ENCODE assay signal across 1 mouse cellular context in the genomic region with DNA sequence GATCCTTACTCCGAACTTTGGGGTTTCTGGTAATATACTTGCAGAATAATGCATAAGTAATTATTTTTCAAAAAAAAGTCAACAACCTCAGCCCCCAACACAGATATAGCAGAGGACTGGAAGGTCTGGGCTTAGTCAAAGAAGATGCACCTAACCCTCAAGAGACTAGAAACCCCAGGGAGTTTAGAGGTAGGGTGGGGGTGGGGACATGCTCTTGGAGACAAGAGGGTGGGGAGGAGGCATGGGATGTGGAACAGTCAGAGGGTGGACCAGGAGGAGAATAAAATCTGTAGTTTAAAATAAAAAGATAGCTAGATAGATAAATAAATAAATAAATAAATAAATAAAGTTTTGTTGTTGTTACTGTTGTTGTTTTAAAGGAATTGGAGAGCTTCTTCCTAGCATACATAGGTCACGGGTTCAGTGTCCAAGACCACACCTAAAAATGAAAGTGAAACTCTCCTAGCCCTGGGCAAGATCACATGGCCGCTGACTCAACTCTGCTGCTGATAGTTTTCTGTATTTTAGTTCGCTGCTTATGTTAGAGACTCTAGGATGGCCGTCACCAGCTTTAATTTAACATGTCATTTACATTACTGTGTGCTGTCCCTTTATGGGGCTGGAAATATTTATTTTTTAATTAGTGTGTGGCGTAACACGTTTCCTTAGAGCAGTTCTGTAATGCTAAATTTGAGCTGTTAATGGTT.
A peak's percentile ranks its signal among the peaks of the same experiment; 100 is the strongest.
TF ChIP-seq lines count a peak whose summit lies in the region.

No protein-coding gene starts in this region.

TF ChIP-seq in CH12.LX, 34 proteins besides CTCF, POLR2A, EP300 and RAD21 (continued from another document):
- no peak for TF ChIP-seq KAT2A (IDR thresholded peaks at IDR 0.05; ENCODE audit: insufficient replicate concordance, low read length)
- TF ChIP-seq ZNF384 (IDR thresholded peaks at IDR 0.05; ENCODE audit: low read depth, low read length), result peak; percentile 67; the same call in 1 of the 2 replicates
- TF ChIP-seq MAFK (IDR thresholded peaks at IDR 0.05; ENCODE audit: insufficient replicate concordance, low read length), result 0 out of 2 replicates have a peak, but pooled peaks have one; percentile 35
- TF ChIP-seq PAX5 (IDR thresholded peaks at IDR 0.05; ENCODE audit: low read length), result no peak
- TF ChIP-seq POLR2AphosphoS2 (IDR thresholded peaks at IDR 0.05; ENCODE audit: low read depth, low read length), result no peak
- TF ChIP-seq TCF12 (IDR thresholded peaks at IDR 0.05; ENCODE audit: low read depth, low read length), result peak; percentile 60; the same call in 1 of the 2 replicates
- peak; percentile 94 for TF ChIP-seq ETS1 (conservative IDR thresholded peaks at IDR 0.05; ENCODE audit: low read depth, low read length)
- peak; percentile 91 for TF ChIP-seq MAX (IDR thresholded peaks at IDR 0.05; ENCODE audit: low read length)
- no peak for TF ChIP-seq ZKSCAN1 (IDR thresholded peaks at IDR 0.05; ENCODE audit: borderline replicate concordance, low read depth, low read length)
- no peak for TF ChIP-seq GABPA (IDR thresholded peaks at IDR 0.05; ENCODE audit: insufficient replicate concordance, low read depth, low read length)
- peak; percentile 76 for TF ChIP-seq MAZ (IDR thresholded peaks at IDR 0.05; ENCODE audit: low read depth, low read length)
- TF ChIP-seq CHD2 (IDR thresholded peaks at IDR 0.05; ENCODE audit: low read length), result peak; percentile 73
- TF ChIP-seq HCFC1 (IDR thresholded peaks at IDR 0.05; ENCODE audit: low read depth, low read length), result no peak; the same call in 1 of the 2 replicates
- peak; percentile 81 for TF ChIP-seq USF1 (IDR thresholded peaks at IDR 0.05; ENCODE audit: low read depth, low read length)
- TF ChIP-seq ZC3H11A (IDR thresholded peaks at IDR 0.05; ENCODE audit: low read depth, low read length), result no peak
- no peak for TF ChIP-seq ELF1 (IDR thresholded peaks at IDR 0.05; ENCODE audit: low read depth, low read length)
- no peak for TF ChIP-seq SMC3 (IDR thresholded peaks at IDR 0.05; ENCODE audit: low read depth, low read length)
- peak; percentile 75 for TF ChIP-seq JUN (IDR thresholded peaks at IDR 0.05; ENCODE audit: insufficient read depth, low read depth, low read length)
- no peak for TF ChIP-seq UBTF (IDR thresholded peaks at IDR 0.05; ENCODE audit: low read depth, low read length)
TF ChIP-seq in CH12.LX: peak in this region for 18.
